Mouse (Mus musculus) retina, adult 2 months (tissue): Measurements from ENCODE around the gene Pga5.
A peak's percentile ranks its signal among the peaks of the same experiment; 100 is the strongest.

ENCODE experiments used
- DNase-seq: peaks from one replicate; pipeline ENCODE4 v3.0.0-alpha.2; 2012; ENCODE audit warnings: low read depth, low spot score

Gene Pga5

DNA sequence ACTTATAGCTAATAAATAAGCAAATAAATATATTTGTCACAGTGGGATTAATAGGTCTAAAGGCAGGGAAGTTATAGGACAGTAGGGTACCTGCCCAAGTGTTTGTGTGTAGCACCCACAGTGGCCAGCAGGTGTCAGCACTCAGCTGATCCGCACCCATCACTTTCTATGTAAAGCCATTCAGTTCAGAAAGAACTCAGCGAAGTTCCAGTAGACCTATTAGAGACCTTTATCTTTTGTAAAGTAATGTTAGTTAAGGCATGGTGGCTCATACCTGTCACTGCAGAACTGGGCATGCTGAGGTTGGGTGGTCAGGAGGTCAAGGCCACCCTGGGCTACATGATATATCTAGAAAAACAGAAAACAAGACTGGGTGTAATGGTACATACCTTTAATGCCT, 12.4 kb downstream of the Pga5 start:
- peak; percentile 32 for DNase-seq

DNA sequence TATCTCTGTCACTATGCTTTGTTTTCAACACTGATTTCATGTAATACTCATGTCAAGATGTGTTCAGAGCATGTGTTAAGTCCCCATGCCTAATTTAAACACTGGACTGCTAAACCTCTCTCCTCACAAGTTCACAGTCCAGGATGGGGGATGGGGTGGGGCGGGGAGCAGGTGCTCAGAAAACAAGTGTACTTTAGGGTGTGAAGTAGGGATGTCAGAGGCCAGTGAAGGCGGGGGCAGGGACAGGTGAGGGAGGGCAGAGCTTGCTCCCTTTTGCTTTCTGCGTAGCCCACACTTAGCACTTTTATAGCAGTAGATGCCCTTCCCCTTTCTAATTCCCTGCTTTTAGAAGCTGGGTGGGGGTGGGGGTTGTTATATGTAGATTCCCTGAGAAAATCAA, 12.8 kb downstream of the Pga5 start:
- no peak for DNase-seq

DNA sequence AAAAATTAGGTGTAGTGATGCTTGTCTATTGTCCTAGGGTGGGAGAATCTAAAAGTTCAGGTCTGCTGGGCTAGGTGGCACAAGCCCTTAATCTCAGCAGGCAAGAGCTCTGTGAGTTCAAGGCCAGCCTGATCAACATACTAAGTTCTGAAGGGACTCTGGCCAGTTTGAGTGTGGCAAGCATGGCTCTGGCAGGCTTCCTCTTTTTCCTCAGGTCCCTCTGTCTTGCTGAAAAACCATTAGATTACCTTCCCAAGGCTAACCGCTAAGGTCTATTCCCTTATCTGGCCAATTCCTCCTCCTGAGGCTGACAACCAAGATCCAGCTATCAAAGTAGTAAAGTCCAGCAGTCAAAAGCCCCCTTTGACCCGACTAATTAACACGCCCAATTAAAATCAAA, 15.2 kb downstream of the Pga5 start:
- DNase-seq: no peak

DNA sequence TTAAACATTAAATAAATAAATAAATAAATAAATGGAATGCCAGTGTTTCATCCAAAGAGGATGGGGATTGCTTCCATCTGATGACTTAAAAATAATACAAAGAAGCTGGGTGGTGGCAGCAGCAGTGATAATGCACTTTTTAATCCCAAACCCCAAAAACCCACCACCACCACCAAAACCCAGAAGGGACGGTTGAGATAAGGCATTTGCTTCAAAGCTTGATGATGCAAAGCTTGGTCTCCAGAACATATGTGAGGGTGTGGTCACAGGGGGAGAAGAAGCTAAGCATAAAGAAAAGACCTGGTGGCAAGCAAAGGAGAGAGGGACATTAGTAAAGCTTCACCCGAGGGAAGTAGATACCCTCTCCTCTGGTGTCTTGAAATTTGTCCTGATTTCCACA, 16.0 kb downstream of the Pga5 start:
- DNase-seq: no peak

DNA sequence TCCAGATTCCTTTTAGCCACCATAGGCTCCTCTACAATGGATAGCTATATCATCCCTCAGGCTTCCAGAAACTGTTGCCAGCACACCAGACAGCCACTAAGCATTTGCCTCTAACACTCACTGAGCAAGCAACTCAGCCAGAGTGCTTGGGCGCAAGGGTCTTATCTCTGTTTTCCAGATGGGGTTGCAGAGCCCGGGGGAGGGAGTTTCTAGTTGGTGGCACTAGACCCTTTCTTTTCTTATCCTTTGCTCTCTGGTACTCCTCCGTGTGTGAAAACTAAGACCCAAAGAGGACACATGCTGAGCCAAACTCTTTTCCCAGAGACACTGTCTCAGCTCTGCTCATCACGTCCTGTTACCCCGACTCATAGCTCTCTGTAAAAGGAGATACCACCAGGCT, 16.5 kb downstream of the Pga5 start:
- DNase-seq: no peak

DNA sequence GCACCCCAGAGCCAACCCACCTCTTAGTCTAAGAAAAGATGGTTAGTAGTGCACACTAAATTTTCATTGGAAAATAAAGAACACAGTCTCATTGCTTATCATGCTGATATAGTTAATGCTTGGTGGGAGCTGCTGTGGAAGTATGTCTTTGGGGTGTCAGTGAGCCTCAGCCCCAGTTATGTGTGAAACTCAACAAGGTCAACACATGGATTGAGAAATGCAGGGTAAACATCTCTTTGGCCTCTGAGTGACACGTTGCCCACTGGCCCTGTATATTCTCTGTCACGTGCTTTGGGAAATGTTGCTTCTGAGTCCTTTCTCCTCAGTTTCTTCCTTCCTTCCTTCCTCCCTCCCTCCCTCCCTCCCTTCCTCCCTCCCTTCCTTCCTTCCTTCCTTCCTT, 19.5 kb downstream of the Pga5 start:
- no peak for DNase-seq

DNA sequence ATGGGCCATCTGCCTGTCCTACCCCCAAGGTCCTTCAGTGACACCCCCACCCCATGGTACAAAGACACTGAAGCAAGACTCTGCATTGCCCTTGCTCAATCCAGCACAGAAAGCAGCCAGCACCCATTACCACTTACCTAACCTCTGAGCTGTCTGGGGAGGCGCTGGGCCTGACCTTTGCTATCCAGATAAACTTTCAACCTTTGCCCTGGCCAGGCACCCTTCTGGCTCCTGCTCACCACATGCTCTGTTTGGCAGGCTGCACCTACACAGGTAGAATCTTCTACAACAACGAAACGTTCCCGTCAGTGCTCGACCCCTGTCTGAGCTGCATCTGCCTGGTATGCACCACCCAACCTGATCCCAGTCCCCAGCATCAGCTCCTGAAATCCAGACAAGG, 20.1 kb downstream of the Pga5 start:
- no peak for DNase-seq

DNA sequence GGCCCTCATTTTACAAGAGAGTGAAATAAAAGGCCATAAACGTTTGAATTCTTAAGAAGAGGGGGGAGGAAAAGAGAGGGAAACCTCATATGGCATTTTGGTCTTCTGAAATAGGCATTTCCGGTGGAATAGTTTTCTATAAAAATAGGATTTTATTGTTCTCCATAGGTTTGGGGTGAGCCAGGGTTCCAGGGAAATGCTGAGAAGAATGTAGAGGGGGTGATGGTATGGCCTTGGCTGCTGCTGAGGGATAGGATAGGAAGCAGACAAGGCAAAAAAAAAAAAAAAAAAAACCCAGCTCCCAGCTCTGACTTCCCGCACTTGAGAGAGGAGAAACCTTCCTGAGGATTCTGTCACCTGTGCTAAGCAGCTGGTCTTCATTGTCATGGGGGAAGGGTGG, 21.8 kb downstream of the Pga5 start:
- DNase-seq: no peak

DNA sequence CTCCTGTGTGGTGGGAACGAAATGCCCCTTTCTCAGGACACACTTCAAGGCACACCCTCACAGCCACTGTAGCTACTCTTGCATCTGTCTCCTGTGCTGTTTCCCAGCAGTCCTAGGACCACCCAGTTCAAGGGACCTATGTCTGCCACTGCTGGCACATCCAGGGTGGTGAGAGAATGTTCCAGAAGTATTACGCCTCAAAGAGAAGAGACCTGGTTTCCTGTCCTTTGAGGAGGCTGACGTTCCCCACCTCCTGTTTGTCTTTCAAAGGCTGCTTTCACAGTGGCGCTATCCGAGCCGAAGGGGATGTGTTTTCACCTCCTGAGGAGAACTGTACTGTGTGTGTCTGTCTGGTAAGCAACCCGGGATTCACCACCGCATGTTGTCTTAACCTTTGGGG, 29.7 kb downstream of the Pga5 start:
- DNase-seq: no peak

DNA sequence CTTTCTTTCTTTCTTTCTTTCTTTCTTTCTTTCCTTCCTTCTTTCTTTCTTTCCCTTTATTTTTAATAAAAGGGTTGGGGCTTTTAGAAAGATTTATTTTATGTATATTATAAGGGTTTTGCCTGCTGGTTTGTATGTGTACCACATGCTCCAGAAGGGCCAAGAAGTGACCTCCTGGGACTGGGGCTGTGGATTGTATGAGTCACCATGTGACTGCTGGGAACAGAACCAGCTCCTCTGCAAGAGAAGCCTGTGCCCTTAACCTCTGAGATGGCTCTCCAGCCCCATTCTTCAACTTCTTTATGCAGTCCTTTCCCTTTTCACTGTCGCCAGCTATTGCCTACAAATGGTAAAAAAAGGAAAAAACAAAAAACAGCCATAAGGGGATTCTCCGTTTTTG, 32.3 kb downstream of the Pga5 start:
- no peak for DNase-seq

DNA sequence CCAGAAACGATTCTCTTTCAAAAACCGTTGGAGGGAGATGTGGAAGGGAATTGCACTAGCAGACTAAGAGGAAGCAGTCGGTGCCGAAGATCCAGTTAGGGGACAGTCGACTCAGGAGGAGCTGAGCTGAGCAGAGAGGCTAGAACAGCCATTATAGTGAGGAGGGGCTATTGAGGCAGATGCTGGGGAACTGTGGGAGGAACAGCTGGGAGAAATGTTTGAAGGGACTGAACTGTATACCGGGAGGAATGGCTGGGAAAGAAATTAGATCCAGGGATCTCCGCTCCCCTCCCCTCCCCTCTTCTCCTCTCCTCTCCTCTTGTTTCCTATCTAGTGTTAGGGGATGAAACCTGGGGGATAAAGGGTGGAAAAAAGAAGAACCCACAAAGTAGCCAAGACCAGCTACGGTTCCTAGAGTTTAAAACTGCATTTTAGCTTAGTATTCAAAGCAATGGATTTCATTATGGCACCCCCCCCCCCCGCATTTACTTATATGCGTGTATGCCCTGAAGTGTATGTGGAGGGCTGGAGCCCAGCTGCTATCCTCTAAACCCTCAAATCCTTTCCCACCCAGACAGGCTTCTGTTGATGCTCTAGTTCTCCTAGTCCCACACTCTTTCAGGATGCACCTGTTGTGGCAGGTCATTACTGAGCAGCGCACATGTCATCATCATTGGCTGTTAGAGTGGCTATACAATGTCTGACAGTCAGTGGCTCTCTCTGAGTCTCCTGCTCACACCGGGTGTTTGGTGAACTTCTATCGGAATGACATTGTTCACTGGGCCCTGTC, 37.1 kb downstream of the Pga5 start:
- no peak for DNase-seq

DNA sequence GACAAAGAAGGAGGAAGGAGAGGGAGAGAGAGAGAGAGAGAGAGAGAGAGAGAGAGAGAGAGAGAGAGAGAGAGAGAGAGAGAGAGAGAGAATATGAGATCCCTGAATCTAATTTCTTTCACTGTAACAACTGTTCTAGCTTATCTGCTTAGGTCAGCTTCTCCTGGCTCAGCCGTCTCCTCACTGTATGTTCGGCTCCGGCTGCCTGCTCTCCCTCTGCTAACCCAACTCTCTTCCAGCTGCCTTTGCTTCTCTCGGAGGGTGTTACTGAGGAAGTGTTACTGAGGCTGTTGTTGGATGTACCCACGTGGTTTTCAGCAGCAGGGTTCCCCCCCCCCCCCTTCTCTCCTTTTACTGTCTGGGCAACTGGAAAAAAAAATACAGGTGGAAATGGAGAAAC, 37.8 kb downstream of the Pga5 start:
- DNase-seq: no peak

DNA sequence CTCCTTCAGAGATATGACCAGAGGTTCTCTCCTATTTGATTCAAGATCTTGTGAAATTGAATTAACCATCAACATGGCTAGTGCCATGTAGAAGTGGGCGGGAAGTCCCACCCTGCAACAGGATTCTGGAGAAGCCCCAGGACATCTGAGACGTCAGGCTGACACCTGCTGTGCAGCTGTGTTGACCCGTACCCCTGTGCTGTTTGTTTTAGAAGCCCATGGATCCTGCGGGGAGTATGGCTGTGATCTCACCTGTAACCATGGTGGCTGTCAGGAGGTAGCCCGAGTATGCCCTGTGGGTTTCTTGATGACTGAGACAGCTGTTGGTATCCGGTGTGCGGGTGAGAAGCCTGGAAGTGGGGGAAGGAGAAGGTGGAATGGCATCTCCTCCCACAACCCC, 40.0 kb downstream of the Pga5 start:
- DNase-seq: no peak

DNA sequence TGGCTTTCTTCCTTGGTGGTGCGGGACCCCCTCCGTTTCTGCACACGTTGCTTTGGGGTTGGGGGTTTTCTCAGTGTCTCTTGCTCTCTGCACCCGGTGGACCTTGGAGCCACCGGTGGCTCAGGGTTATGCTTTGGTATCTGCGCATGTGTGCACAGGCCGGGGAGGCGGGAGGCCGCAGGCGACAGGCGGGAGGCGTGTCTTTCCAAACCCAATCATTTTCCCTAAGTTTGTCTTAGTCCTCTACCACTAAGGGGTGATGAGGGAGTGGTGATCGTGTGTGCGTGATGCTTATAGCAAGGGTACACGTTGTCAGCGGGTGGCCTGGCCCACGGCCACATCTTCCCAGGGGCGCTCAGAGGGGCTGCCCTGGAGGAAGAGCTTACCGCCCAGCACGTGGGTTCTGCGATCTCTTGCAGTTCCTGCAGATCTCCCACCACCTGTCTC, 43.0 kb downstream of the Pga5 start:
- no peak for DNase-seq

DNA sequence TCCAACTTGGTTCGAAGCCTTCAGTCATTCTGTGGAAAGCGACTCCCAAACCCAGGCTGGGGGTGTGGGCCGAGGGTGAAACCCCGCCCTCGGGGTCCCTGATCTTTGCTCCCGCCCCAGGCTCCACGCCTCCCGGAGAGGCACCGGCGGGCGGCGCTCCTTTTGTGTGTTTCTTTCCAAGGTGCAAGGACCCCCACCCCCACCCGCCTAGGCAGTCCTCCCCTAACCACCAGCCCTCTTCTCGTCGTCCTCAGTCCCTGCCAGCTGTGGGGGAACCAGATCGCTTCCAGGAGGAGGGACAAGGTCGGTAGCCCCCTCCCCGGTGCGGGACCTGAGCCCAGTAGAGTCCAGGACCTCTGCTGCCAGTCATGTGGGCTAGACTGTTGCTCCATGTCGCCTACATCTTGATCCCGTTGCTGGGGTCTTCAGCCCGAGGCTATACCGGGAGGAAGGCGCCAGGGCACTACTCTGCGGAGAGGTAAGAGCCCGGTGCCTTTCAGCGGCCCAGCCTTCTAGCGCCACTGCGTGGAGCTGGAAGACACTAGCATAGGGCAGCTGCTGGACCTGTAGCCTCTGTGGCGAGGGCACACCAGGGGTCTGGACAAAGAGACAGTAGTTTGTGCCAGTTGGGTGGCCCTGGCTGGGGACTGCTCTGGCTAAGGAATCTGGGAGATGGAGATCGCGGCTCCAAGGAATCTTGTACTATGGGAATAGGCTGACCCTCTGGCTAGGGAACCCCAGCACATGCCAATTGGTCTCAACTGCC, 43.6 kb downstream of the Pga5 start, which contains the start of gene Vwce:
Gene Vwce (plus strand): TSS at position 108 of the 766 bp plus-strand sequence.
- DNase-seq: no peak
